Mouse (Mus musculus): ENCODE results near the gene Gm21310.
"Not testable (repeated sequence)": the region's sequence is repeated elsewhere in the genome, so short reads cannot be mapped to it uniquely, and the experiment has no call there.

The Gm21310 gene

GRCm38 (mm10) chrY:10147083-10147482 lies at the start of gene Gm21310:
TSS of gene Gm21310 (minus strand) at chrY:10147183.
- not testable (repeated sequence) for DNase-seq
